Mouse (Mus musculus): ENCODE data around the gene Serp2. TPM values are rescaled to one million over a fixed set of nuclear protein-coding genes. Genes with fewer than 3 reads are reported as not detected.

Serp2 gene
- total RNA-seq, 4 experiments from 2014 or later = 143 to 176 (median 163) TPM

- no peak for DNase-seq (ENCODE audit: low spot score in 2 of 2)
These were observed 58.5 kb downstream of the Serp2 start for GRCm38 (mm10) chr14:76498210-76498609.

GRCm38 (mm10) chr14:76497187-76497586 lies 59.5 kb downstream of the Serp2 start:
- no peak for DNase-seq (ENCODE audit: low spot score in 2 of 2)

GRCm38 (mm10) chr14:76495022-76495421 lies 61.7 kb downstream of the Serp2 start:
- DNase-seq (ENCODE audit: low spot score in 2 of 2) = no peak

- no peak for DNase-seq (ENCODE audit: low spot score in 2 of 2)
These were observed 67.6 kb downstream of the Serp2 start for GRCm38 (mm10) chr14:76489128-76489527.

- no peak for DNase-seq (ENCODE audit: low spot score in 2 of 2)
These were observed 68.3 kb downstream of the Serp2 start for GRCm38 (mm10) chr14:76488101-76489044.

- DNase-seq (ENCODE audit: low spot score in 2 of 2) = no peak
These were observed 69.1 kb downstream of the Serp2 start for GRCm38 (mm10) chr14:76487609-76488008.

GRCm38 (mm10) chr14:76483701-76484100 lies 73.0 kb downstream of the Serp2 start:
- no peak for DNase-seq (ENCODE audit: low spot score in 2 of 2)

Other genes with a start within 250 kb of the Serp2 start
- gene Tsc22d1, start 141.9 kb downstream of the Serp2 start, total RNA-seq (2022) = 100 to 1,000 TPM; 509 to 621 (median 540) TPM